Mouse (Mus musculus) G1E (cell line): Measurements from ENCODE around the gene Cyyr1.

Source experiments
- CTCF ChIP-seq: IDR thresholded peaks from 2 replicates; pipeline ENCODE4 v1.5.1; 2012; ENCODE audit warnings: low read depth, low read length, inconsistent platforms, mixed read lengths
- GATA1 ChIP-seq: IDR thresholded peaks from 2 replicates; pipeline ENCODE4 v1.6.1; 2012; ENCODE audit warnings: borderline replicate concordance, low read length, inconsistent platforms, mixed read lengths
- TAL1 ChIP-seq: conservative IDR thresholded peaks from 2 replicates; pipeline ENCODE4 v1.6.1; 2012; ENCODE audit warnings: low read depth, low read length, inconsistent platforms, mixed read lengths

GRCm38 (mm10) chr16:85507264-85507663, 45.9 kb downstream of the Cyyr1 start:
- TF ChIP-seq TAL1 (no peak), CTCF (no peak), GATA1 (no peak)
